Mouse (Mus musculus): ENCODE results near the gene Runx1.

- TF ChIP-seq CTCF (IDR thresholded peaks at IDR 0.05; ENCODE audit: low read depth): no peak
- no peak for TF ChIP-seq EP300 (IDR thresholded peaks at IDR 0.05; ENCODE audit: low read depth)
Observed at GRCm38 (mm10) chr16:92552106-92552382, 273.9 kb downstream of the Runx1 start.

Data from liver, embryonic 14.5 days (tissue).